Mouse (Mus musculus) small intestine, adult 2 months (tissue): ENCODE data around the gene Rpn1. TPM values are rescaled to one million over a fixed set of nuclear protein-coding genes. Genes with fewer than 3 reads are reported as not detected.

ENCODE experiments used
- H3K27ac ChIP-seq: fragments of 200-500 bp; 2 replicates; pipeline ENCODE4 v1.5.1; 2012; ENCODE audit warnings: low read depth, low read length, control low read depth, inconsistent platforms; ENCODE audit not compliant: insufficient read depth
- H3K27me3 ChIP-seq: fragments of 200-500 bp; 2 replicates; pipeline ENCODE4 v1.6.1; 2012; ENCODE audit warnings: mild to moderate bottlenecking, moderate library complexity, low read length, inconsistent platforms; ENCODE audit not compliant: control insufficient read depth, insufficient read depth
- H3K36me3 ChIP-seq: fragments of 200-500 bp; 2 replicates; pipeline ENCODE4 v1.6.1; 2012; ENCODE audit warnings: mild to moderate bottlenecking, low read length, control low read depth, inconsistent platforms; ENCODE audit not compliant: control insufficient read depth, insufficient read depth
- H3K4me1 ChIP-seq: fragments of 200-500 bp; 2 replicates; pipeline ENCODE4 v1.6.1; 2012; ENCODE audit warnings: low read length, inconsistent platforms, mixed read lengths; ENCODE audit not compliant: control insufficient read depth, insufficient read depth, insufficient read length
- H3K4me3 ChIP-seq: fragments of 200-500 bp; 2 replicates; pipeline ENCODE4 v1.5.1; 2012; ENCODE audit warnings: low read depth, mild to moderate bottlenecking, control low read depth, inconsistent platforms, low read length, moderate library complexity
- CTCF ChIP-seq: fragments of 200-500 bp; IDR thresholded peaks from 2 replicates; pipeline ENCODE4 v1.5.1; 2012; ENCODE audit warnings: low read depth, mild to moderate bottlenecking, control low read depth, inconsistent platforms, low read length, moderate library complexity, mixed read lengths; ENCODE audit not compliant: insufficient replicate concordance, insufficient read length; ENCODE audit errors: extremely low read depth
- POLR2A ChIP-seq: fragments of 200-500 bp; IDR thresholded peaks from 2 replicates; pipeline ENCODE4 v1.6.1; 2012; ENCODE audit warnings: low read depth, mild to moderate bottlenecking, control low read depth, inconsistent platforms, low read length, moderate library complexity
- WGBS: fragments of 180-500 bp; shearing (Covaris S2); methylation state at CpG from one replicate; pipeline ENCODE4 v1.1.7; 2018; 5-methylcytosine and 5-hydroxymethylcytosine counted together
- polyA plus RNA-seq: library from polyadenylated mRNA; depleted of rRNA; stranded (reverse); fragments of >200 nt; gene quantifications from 2 replicates; pipeline ENCODE4 v1.2.3, GENCODE M21; 2012; rRNA removed

Gene Rpn1
- polyA plus RNA-seq, 1 experiment, result 104 TPM

GRCm38 (mm10) chr6:88145793-88146192 is 61.5 kb downstream of the Rpn1 start:
- Histone ChIP-seq H3K27me3 (no peaks in the 10 kb centered on the region), H3K4me1 (no peaks in the 10 kb centered on the region), H3K27ac (no peak overlapping the region), H3K4me3 (no peak overlapping the region), H3K36me3 (no peaks in the 10 kb centered on the region)
- 78% methylated on average over 4 of the region's 4 CpGs for WGBS
- TF ChIP-seq CTCF (no peak), POLR2A (no peak)

GRCm38 (mm10) chr6:88146576-88146975 is 62.3 kb downstream of the Rpn1 start:
- TF ChIP-seq CTCF (no peak), POLR2A (no peak)
- H3K4me1 ChIP-seq, result no peaks in the 10 kb centered on the region
- H3K4me3 ChIP-seq, result no peak overlapping the region
- no peaks in the 10 kb centered on the region for H3K27me3 ChIP-seq
- H3K27ac ChIP-seq, result no peak overlapping the region
- WGBS, result 74% methylated on average over 8 of the region's 8 CpGs
- H3K36me3 ChIP-seq, result no peaks in the 10 kb centered on the region

GRCm38 (mm10) chr6:88147411-88148003 is 63.2 kb downstream of the Rpn1 start:
- Histone ChIP-seq H3K4me3 (no peak overlapping the region), H3K4me1 (no peaks in the 10 kb centered on the region), H3K27me3 (no peaks in the 10 kb centered on the region), H3K36me3 (no peaks in the 10 kb centered on the region), H3K27ac (no peak overlapping the region)
- 61% methylated on average over 16 of the region's 16 CpGs for WGBS
- TF ChIP-seq POLR2A, result no peak
- TF ChIP-seq CTCF, result no peak

- H3K36me3 ChIP-seq, result no peaks in the 10 kb centered on the region
- H3K4me1 ChIP-seq, result no peaks in the 10 kb centered on the region
- TF ChIP-seq POLR2A (no peak), CTCF (no peak)
- no peaks in the 10 kb centered on the region for H3K27me3 ChIP-seq
- WGBS, result 61% methylated on average over 4 of the region's 4 CpGs
- H3K4me3 ChIP-seq, result no peak overlapping the region
- H3K27ac ChIP-seq, result no peak overlapping the region
Measured at GRCm38 (mm10) chr6:88151335-88151734, 67.1 kb downstream of the Rpn1 start.

GRCm38 (mm10) chr6:88152127-88152705 is 67.9 kb downstream of the Rpn1 start:
- Histone ChIP-seq H3K4me3 (no peak overlapping the region), H3K27me3 (no peaks in the 10 kb centered on the region), H3K4me1 (no peaks in the 10 kb centered on the region), H3K27ac (no peak overlapping the region), H3K36me3 (no peaks in the 10 kb centered on the region)
- no peak for TF ChIP-seq POLR2A
- TF ChIP-seq CTCF, result no peak
- 66% methylated on average over 14 of the region's 14 CpGs for WGBS

- TF ChIP-seq POLR2A (no peak), CTCF (no peak)
- no peaks in the 10 kb centered on the region for H3K27me3 ChIP-seq
- no peaks in the 10 kb centered on the region for H3K4me1 ChIP-seq
- H3K27ac ChIP-seq, result no peak overlapping the region
- H3K36me3 ChIP-seq, result no peaks in the 10 kb centered on the region
- WGBS, result 74% methylated on average over 6 of the region's 6 CpGs
- H3K4me3 ChIP-seq, result no peak overlapping the region
Measured at GRCm38 (mm10) chr6:88152979-88153378, 68.7 kb downstream of the Rpn1 start.

Other genes starting within 250 kb of the Rpn1 start
- 0.34 and 0.47 TPM in 2 replicates for gene Gm45140, start 248.7 kb upstream of the Rpn1 start, polyA plus RNA-seq
- 2.2 and 6.7 TPM in 2 replicates for gene Isy1, start 245.7 kb upstream of the Rpn1 start, polyA plus RNA-seq
- gene Cnbp, start 233.4 kb upstream of the Rpn1 start, polyA plus RNA-seq, result 63.8 and 77.3 TPM in 2 replicates
- 44.8 and 62.5 TPM in 2 replicates for gene Copg1, start 196.7 kb upstream of the Rpn1 start, polyA plus RNA-seq
- gene Hmces, start 170.5 kb upstream of the Rpn1 start, polyA plus RNA-seq, result 6.5 and 19.8 TPM in 2 replicates
- 5.9 and 10.9 TPM in 2 replicates for gene H1fx, start 102.8 kb upstream of the Rpn1 start, polyA plus RNA-seq
- 43.8 and 78.5 TPM in 2 replicates for gene Rab7, start 39.2 kb upstream of the Rpn1 start, polyA plus RNA-seq
- 5.0 and 5.6 TPM in 2 replicates for gene Gata2, start 109.4 kb downstream of the Rpn1 start, polyA plus RNA-seq
- not detected in 2 replicates for gene Dnajb8, start 137.8 kb downstream of the Rpn1 start, polyA plus RNA-seq